8 mouse cellular contexts compared by ENCODE assay signal in genomic region chr13:53261106-53261771, GRCm38 (mm10). TPM values are rescaled to one million over a fixed set of nuclear protein-coding genes. Genes with fewer than 3 reads are reported as not detected.
DNase-seq lines count a peak whose midpoint lies in the region; ATAC-seq and TF ChIP-seq lines count a peak whose summit lies in the region.

No protein-coding gene starts in this region.

- 57% methylated on average over 8 of the region's 8 CpGs for WGBS in hindbrain, postnatal 0 days
- 85% methylated on average over 8 of the region's 8 CpGs for WGBS in hindbrain, embryonic 11.5 days
- 53% methylated on average over 8 of the region's 8 CpGs for WGBS in kidney, adult 2 months

- no peak overlapping the region for H3K9ac ChIP-seq in hindbrain, postnatal 0 days (replicated peaks; ENCODE audit: low read length)
- H3K9ac ChIP-seq in hindbrain, embryonic 11.5 days (ENCODE audit: low read depth, low read length): no peak overlapping the region

- H3K9me3 ChIP-seq in hindbrain, postnatal 0 days (ENCODE audit: low read length): no peaks in the 10 kb centered on the region
- H3K9me3 ChIP-seq in hindbrain, embryonic 11.5 days (ENCODE audit: control insufficient read depth, low read length): no peaks in the 10 kb centered on the region

- no peak overlapping the region for H3K4me3 ChIP-seq in hindbrain, postnatal 0 days (ENCODE audit: low read length)
- no peak overlapping the region for H3K4me3 ChIP-seq in hindbrain, embryonic 11.5 days (ENCODE audit: low read depth, low read length)
- no peak overlapping the region for H3K4me3 ChIP-seq in kidney, adult 2 months (ENCODE audit: insufficient read depth, low read depth, low read length)

- no peak for TF ChIP-seq CTCF in hindbrain, postnatal 0 days (IDR thresholded peaks at IDR 0.05; ENCODE audit: low read depth)
- TF ChIP-seq CTCF in kidney, adult 2 months (conservative IDR thresholded peaks at IDR 0.05; ENCODE audit: insufficient read depth, insufficient read length, low read depth, low read length): no peak

- no peak overlapping the region for H3K27ac ChIP-seq in hindbrain, postnatal 0 days
- H3K27ac ChIP-seq in hindbrain, embryonic 11.5 days (ENCODE audit: low read depth, low read length): no peak overlapping the region
- no peak overlapping the region for H3K27ac ChIP-seq in kidney, adult 2 months (ENCODE audit: insufficient read depth, low read depth, low read length)

- no peaks in the 10 kb centered on the region for H3K27me3 ChIP-seq in hindbrain, postnatal 0 days (ENCODE audit: insufficient read depth, low read length)
- H3K27me3 ChIP-seq in hindbrain, embryonic 11.5 days (ENCODE audit: control insufficient read depth, insufficient read depth, low read length): no peaks in the 10 kb centered on the region
- no peaks in the 10 kb centered on the region for H3K27me3 ChIP-seq in kidney, adult 2 months (replicated peaks; ENCODE audit: control insufficient read depth, insufficient read depth, low read length)

- DNase-seq in hindbrain, postnatal 0 days (ENCODE audit: low spot score): peak; percentile 37
- no peak for DNase-seq in hindbrain, embryonic 11.5 days (ENCODE audit: low spot score)
- DNase-seq in gastrocnemius, postnatal 36 days: peak; percentile 67 to 80
- peak; percentile 87 for DNase-seq in kidney, adult 2 months
- DNase-seq in lung, postnatal 4 days: peak; percentile 72 to 86
- no peak for DNase-seq in layer of hippocampus, adult 11-12 months (ENCODE audit: low spot score)
- DNase-seq in thymus, postnatal 14 days: no peak
- no peak for DNase-seq in thymus, postnatal 4 days

- no peak for ATAC-seq in hindbrain, postnatal 0 days
- ATAC-seq in hindbrain, embryonic 11.5 days (ENCODE audit: low FRiP score): no peak

- intact Hi-C loops in gastrocnemius, postnatal 36 days (cut with DNase I): no loop called here

- TF ChIP-seq POLR2A in kidney, adult 2 months (IDR thresholded peaks at IDR 0.05; ENCODE audit: low read depth, low read length): no peak

- no peak overlapping the region for H3K4me2 ChIP-seq in hindbrain, postnatal 0 days (ENCODE audit: low read depth, low read length)
- no peak overlapping the region for H3K4me2 ChIP-seq in hindbrain, embryonic 11.5 days (replicated peaks; ENCODE audit: low read depth, low read length)

- H3K36me3 ChIP-seq in hindbrain, postnatal 0 days (ENCODE audit: insufficient read depth, low read length): no peaks in the 10 kb centered on the region
- H3K36me3 ChIP-seq in hindbrain, embryonic 11.5 days (ENCODE audit: control insufficient read depth, insufficient read depth, low read length): no peaks in the 10 kb centered on the region
- H3K36me3 ChIP-seq in kidney, adult 2 months (ENCODE audit: control insufficient read depth, insufficient read depth, low read length): no peaks in the 10 kb centered on the region

- no peaks in the 10 kb centered on the region for H3K4me1 ChIP-seq in hindbrain, postnatal 0 days (ENCODE audit: insufficient read depth, low read length)
- no peaks in the 10 kb centered on the region for H3K4me1 ChIP-seq in hindbrain, embryonic 11.5 days (replicated peaks; ENCODE audit: control insufficient read depth, insufficient read depth, low read length)
- 0 out of 2 replicates have a peak, but pooled peaks cover 8% of the 10 kb centered on the region for H3K4me1 ChIP-seq in kidney, adult 2 months (ENCODE audit: control insufficient read depth, insufficient read depth, low read length)

RNA-seq across cellular contexts. Expression of gene Ror2, which starts 24.7 kb away (rescaled TPM):
- 7.0 and 7.5 TPM in 2 replicates for total RNA-seq in hindbrain, postnatal 0 days (2014; rRNA removed)
- 2.1 and 2.5 TPM in 2 replicates for polyA plus RNA-seq in hindbrain, postnatal 0 days (2015; fragmentation: Nextera tagmentation; extraction: Ambion mirVana)
- polyA plus RNA-seq in hindbrain, embryonic 11.5 days (2014; fragmentation: Nextera tagmentation; extraction: Ambion mirVana): 5.4 TPM in 2 replicates
- total RNA-seq in gastrocnemius, postnatal 36 days (2021): 1 to 10 TPM in 1 of 2 experiments, under 1 TPM in 1; 0.32 to 1.2 TPM
- polyA plus RNA-seq in kidney, adult 2 months (2012; rRNA removed): 3.7 and 6.0 TPM in 2 replicates

Comparison
In these comparisons a context has a peak if more than half of its experiments do, and no peak if none do; other contexts are left out.
1. DNase-seq: peak in hindbrain, postnatal 0 days (single experiment), gastrocnemius, postnatal 36 days (2 of 2), kidney, adult 2 months (single experiment) and lung, postnatal 4 days (2 of 2); none in hindbrain, embryonic 11.5 days (single experiment), layer of hippocampus, adult 11-12 months (single experiment), thymus, postnatal 14 days (single experiment) and thymus, postnatal 4 days (single experiment).